Mouse (Mus musculus): ENCODE results near the gene Map3k1. TPM values are rescaled to one million over a fixed set of nuclear protein-coding genes. Genes with fewer than 3 reads are reported as not detected.

Gene Map3k1
- polyA plus RNA-seq, 1 experiment from 2014 or later, result 28.6 TPM

- no peak overlapping the region for H3K9ac ChIP-seq
- H3K4me1 ChIP-seq, result peaks cover 55% of the 10 kb centered on the region
- no peak overlapping the region for H3K27ac ChIP-seq
- ATAC-seq (ENCODE audit: borderline replicate concordance, extremely low read depth, low FRiP score, low TSS enrichment), result no peak
- no peak overlapping the region for H3K4me2 ChIP-seq
- H3K9me3 ChIP-seq, result no peaks in the 10 kb centered on the region
- H3K4me3 ChIP-seq, result no peak overlapping the region
- WGBS, result 95% methylated on average over 7 of the region's 7 CpGs
- no peaks in the 10 kb centered on the region for H3K27me3 ChIP-seq
- peaks cover 6% of the 10 kb centered on the region; the same call in 1 of the 2 replicates for H3K36me3 ChIP-seq
These were observed 22.2 kb downstream of the Map3k1 start for GRCm38 (mm10) chr13:111786584-111786983.

GRCm38 (mm10) chr13:111783451-111783850, 25.3 kb downstream of the Map3k1 start:
- ATAC-seq (ENCODE audit: borderline replicate concordance, extremely low read depth, low FRiP score, low TSS enrichment), result no peak
- Histone ChIP-seq H3K36me3 (peaks cover 6% of the 10 kb centered on the region; the same call in 1 of the 2 replicates), H3K27me3 (no peaks in the 10 kb centered on the region), H3K27ac (no peak overlapping the region), H3K9me3 (no peaks in the 10 kb centered on the region), H3K4me1 (peaks cover 37% of the 10 kb centered on the region), H3K4me3 (no peak overlapping the region), H3K9ac (no peak overlapping the region), H3K4me2 (no peak overlapping the region)
- WGBS, result 52% methylated on average over 8 of the region's 8 CpGs

GRCm38 (mm10) chr13:111779471-111779870, 29.3 kb downstream of the Map3k1 start:
- no peak for ATAC-seq (ENCODE audit: borderline replicate concordance, extremely low read depth, low FRiP score, low TSS enrichment)
- Histone ChIP-seq H3K27me3 (no peaks in the 10 kb centered on the region), H3K9ac (no peak overlapping the region), H3K9me3 (no peaks in the 10 kb centered on the region), H3K4me3 (no peak overlapping the region), H3K27ac (no peak overlapping the region), H3K36me3 (peaks cover 23% of the 10 kb centered on the region), H3K4me1 (peaks cover 25% of the 10 kb centered on the region), H3K4me2 (no peak overlapping the region)
- WGBS, result 66% methylated on average over 5 of the region's 5 CpGs

GRCm38 (mm10) chr13:111778606-111779005, 30.2 kb downstream of the Map3k1 start:
- H3K27me3 ChIP-seq, result no peaks in the 10 kb centered on the region
- H3K9ac ChIP-seq, result no peak overlapping the region
- H3K27ac ChIP-seq, result no peak overlapping the region
- no peaks in the 10 kb centered on the region for H3K9me3 ChIP-seq
- no peak overlapping the region for H3K4me2 ChIP-seq
- WGBS, result 59% methylated on average over 6 of the region's 6 CpGs
- peaks cover 17% of the 10 kb centered on the region for H3K4me1 ChIP-seq
- peaks cover 30% of the 10 kb centered on the region for H3K36me3 ChIP-seq
- ATAC-seq (ENCODE audit: borderline replicate concordance, extremely low read depth, low FRiP score, low TSS enrichment), result no peak
- H3K4me3 ChIP-seq, result no peak overlapping the region

GRCm38 (mm10) chr13:111777865-111778264, 30.9 kb downstream of the Map3k1 start:
- Histone ChIP-seq H3K27me3 (no peaks in the 10 kb centered on the region), H3K9me3 (no peaks in the 10 kb centered on the region), H3K4me2 (no peak overlapping the region), H3K36me3 (peaks cover 36% of the 10 kb centered on the region), H3K27ac (no peak overlapping the region), H3K9ac (no peak overlapping the region), H3K4me1 (peaks cover 14% of the 10 kb centered on the region), H3K4me3 (no peak overlapping the region)
- 69% methylated on average over 10 of the region's 10 CpGs for WGBS
- no peak for ATAC-seq (ENCODE audit: borderline replicate concordance, extremely low read depth, low FRiP score, low TSS enrichment)

- Histone ChIP-seq H3K9me3 (no peaks in the 10 kb centered on the region), H3K4me1 (peaks cover 14% of the 10 kb centered on the region), H3K27me3 (no peaks in the 10 kb centered on the region), H3K4me3 (no peak overlapping the region), H3K27ac (no peak overlapping the region), H3K4me2 (no peak overlapping the region), H3K9ac (no peak overlapping the region), H3K36me3 (peaks cover 37% of the 10 kb centered on the region)
- ATAC-seq (ENCODE audit: borderline replicate concordance, extremely low read depth, low FRiP score, low TSS enrichment), result no peak
- WGBS, result 35% methylated on average over 7 of the region's 7 CpGs
These were observed 31.6 kb downstream of the Map3k1 start for GRCm38 (mm10) chr13:111777179-111777578.

- no peaks in the 10 kb centered on the region for H3K4me1 ChIP-seq
- H3K4me3 ChIP-seq, result no peak overlapping the region
- H3K9ac ChIP-seq, result no peak overlapping the region
- no peaks in the 10 kb centered on the region for H3K27me3 ChIP-seq
- H3K9me3 ChIP-seq, result no peaks in the 10 kb centered on the region
- H3K36me3 ChIP-seq, result peaks cover 81% of the 10 kb centered on the region
- WGBS, result 90% methylated on average over 8 of the region's 8 CpGs
- no peak overlapping the region for H3K27ac ChIP-seq
- H3K4me2 ChIP-seq, result no peak overlapping the region
- ATAC-seq (ENCODE audit: borderline replicate concordance, extremely low read depth, low FRiP score, low TSS enrichment), result no peak
These were observed 36.7 kb downstream of the Map3k1 start for GRCm38 (mm10) chr13:111772075-111772474.

- Histone ChIP-seq H3K9ac (no peak overlapping the region), H3K36me3 (peaks cover 90% of the 10 kb centered on the region), H3K27me3 (no peaks in the 10 kb centered on the region), H3K4me3 (no peak overlapping the region), H3K9me3 (no peaks in the 10 kb centered on the region), H3K4me1 (no peaks in the 10 kb centered on the region), H3K4me2 (no peak overlapping the region), H3K27ac (no peak overlapping the region)
- WGBS, result 52% methylated on average over 7 of the region's 7 CpGs
- ATAC-seq (ENCODE audit: borderline replicate concordance, extremely low read depth, low FRiP score, low TSS enrichment), result peak; percentile 62; the same call in 1 of the 2 replicates
These were observed 37.6 kb downstream of the Map3k1 start for GRCm38 (mm10) chr13:111771232-111771631.

GRCm38 (mm10) chr13:111770776-111771175, 38.0 kb downstream of the Map3k1 start:
- Histone ChIP-seq H3K9me3 (no peaks in the 10 kb centered on the region), H3K9ac (no peak overlapping the region), H3K27ac (no peak overlapping the region), H3K4me1 (no peaks in the 10 kb centered on the region), H3K27me3 (no peaks in the 10 kb centered on the region), H3K4me2 (no peak overlapping the region), H3K36me3 (peaks cover 91% of the 10 kb centered on the region), H3K4me3 (no peak overlapping the region)
- 90% methylated on average over 9 of the region's 9 CpGs for WGBS
- no peak for ATAC-seq (ENCODE audit: borderline replicate concordance, extremely low read depth, low FRiP score, low TSS enrichment)

GRCm38 (mm10) chr13:111762526-111762925, 46.3 kb downstream of the Map3k1 start:
- no peaks in the 10 kb centered on the region for H3K27me3 ChIP-seq
- WGBS, result 85% methylated on average over 12 of the region's 12 CpGs
- no peak overlapping the region for H3K9ac ChIP-seq
- no peak overlapping the region for H3K27ac ChIP-seq
- no peak for ATAC-seq (ENCODE audit: borderline replicate concordance, extremely low read depth, low FRiP score, low TSS enrichment)
- no peak overlapping the region for H3K4me2 ChIP-seq
- peaks cover 88% of the 10 kb centered on the region for H3K36me3 ChIP-seq
- no peaks in the 10 kb centered on the region for H3K9me3 ChIP-seq
- no peak overlapping the region for H3K4me3 ChIP-seq
- H3K4me1 ChIP-seq, result no peaks in the 10 kb centered on the region

GRCm38 (mm10) chr13:111756986-111757385, 51.8 kb downstream of the Map3k1 start:
- peaks cover 94% of the 10 kb centered on the region for H3K36me3 ChIP-seq
- no peak for ATAC-seq (ENCODE audit: borderline replicate concordance, extremely low read depth, low FRiP score, low TSS enrichment)
- no peak overlapping the region for H3K4me2 ChIP-seq
- H3K9ac ChIP-seq, result no peak overlapping the region
- H3K27me3 ChIP-seq, result no peaks in the 10 kb centered on the region
- H3K27ac ChIP-seq, result no peak overlapping the region
- H3K4me3 ChIP-seq, result no peak overlapping the region
- 90% methylated on average over 6 of the region's 6 CpGs for WGBS
- no peaks in the 10 kb centered on the region for H3K4me1 ChIP-seq
- H3K9me3 ChIP-seq, result no peaks in the 10 kb centered on the region

- 94% methylated on average over 15 of the region's 15 CpGs for WGBS
- ATAC-seq (ENCODE audit: borderline replicate concordance, extremely low read depth, low FRiP score, low TSS enrichment), result no peak
- no peaks in the 10 kb centered on the region for H3K9me3 ChIP-seq
These were observed 52.9 kb downstream of the Map3k1 start for GRCm38 (mm10) chr13:111755937-111756336.

GRCm38 (mm10) chr13:111755377-111755776, 53.4 kb downstream of the Map3k1 start:
- H3K36me3 ChIP-seq, result peaks cover 96% of the 10 kb centered on the region
- no peak overlapping the region for H3K4me2 ChIP-seq
- H3K4me1 ChIP-seq, result no peaks in the 10 kb centered on the region
- no peak overlapping the region for H3K9ac ChIP-seq
- ATAC-seq (ENCODE audit: borderline replicate concordance, extremely low read depth, low FRiP score, low TSS enrichment), result no peak
- no peaks in the 10 kb centered on the region for H3K9me3 ChIP-seq
- no peak overlapping the region for H3K4me3 ChIP-seq
- WGBS, result 95% methylated on average over 18 of the region's 18 CpGs
- H3K27ac ChIP-seq, result no peak overlapping the region
- no peaks in the 10 kb centered on the region for H3K27me3 ChIP-seq

More at GRCm38 (mm10) chr13:111755937-111756336, 52.9 kb downstream of the Map3k1 start:
- no peak overlapping the region for H3K4me3 ChIP-seq
- H3K4me1 ChIP-seq, result no peaks in the 10 kb centered on the region
- H3K27ac ChIP-seq, result no peak overlapping the region
- peaks cover 96% of the 10 kb centered on the region for H3K36me3 ChIP-seq
- H3K4me2 ChIP-seq, result no peak overlapping the region
- H3K27me3 ChIP-seq, result no peaks in the 10 kb centered on the region
- no peak overlapping the region for H3K9ac ChIP-seq
